Mouse (Mus musculus): ENCODE data around the gene Nr1h4.
"Not testable (repeated sequence)": the region's sequence is repeated elsewhere in the genome, so short reads cannot be mapped to it uniquely, and the experiment has no call there.

- not testable (repeated sequence) for TF ChIP-seq CTCF (IDR thresholded peaks at IDR 0.05; ENCODE audit: extremely low read depth, insufficient read length, insufficient replicate concordance, low read depth, low read length); POLR2A (IDR thresholded peaks at IDR 0.05; ENCODE audit: low read depth, low read length)
Measured at GRCm38 (mm10) chr10:89553855-89554254, 20.5 kb upstream of the Nr1h4 start.

All from small intestine, adult 2 months (tissue).